Mouse (Mus musculus): Measurements from ENCODE around the gene Rab9b. TPM values are rescaled to one million over a fixed set of nuclear protein-coding genes. Genes with fewer than 3 reads are reported as not detected.

The Rab9b gene
- total and polyA plus RNA-seq, 2 experiments from 2014 or later, result 18.3 to 39.0 TPM

GRCm38 (mm10) chrX:136820250-136820649, 48.3 kb downstream of the Rab9b start:
- H3K9ac ChIP-seq, result no peak overlapping the region
- 8% methylated on average over 1 of the region's 1 CpGs for WGBS
- no peak overlapping the region for H3K4me3 ChIP-seq (ENCODE audit: low read depth, low read length)
- H3K4me1 ChIP-seq (ENCODE audit: insufficient read depth), result no peaks in the 10 kb centered on the region
- DNase-seq (peak; percentile 85), ATAC-seq (peak; percentile 93)
- no peak overlapping the region for H3K27ac ChIP-seq (ENCODE audit: low read depth, low read length)
- TF ChIP-seq CTCF (IDR thresholded peaks at IDR 0.05; ENCODE audit: low read depth), result peak; percentile 84
- H3K4me2 ChIP-seq (ENCODE audit: low read depth), result no peak overlapping the region
- H3K36me3 ChIP-seq (ENCODE audit: insufficient read depth), result no peaks in the 10 kb centered on the region
- H3K27me3 ChIP-seq (ENCODE audit: insufficient read depth, low read length), result no peaks in the 10 kb centered on the region
- H3K9me3 ChIP-seq (ENCODE audit: low read length), result no peaks in the 10 kb centered on the region

DNA sequence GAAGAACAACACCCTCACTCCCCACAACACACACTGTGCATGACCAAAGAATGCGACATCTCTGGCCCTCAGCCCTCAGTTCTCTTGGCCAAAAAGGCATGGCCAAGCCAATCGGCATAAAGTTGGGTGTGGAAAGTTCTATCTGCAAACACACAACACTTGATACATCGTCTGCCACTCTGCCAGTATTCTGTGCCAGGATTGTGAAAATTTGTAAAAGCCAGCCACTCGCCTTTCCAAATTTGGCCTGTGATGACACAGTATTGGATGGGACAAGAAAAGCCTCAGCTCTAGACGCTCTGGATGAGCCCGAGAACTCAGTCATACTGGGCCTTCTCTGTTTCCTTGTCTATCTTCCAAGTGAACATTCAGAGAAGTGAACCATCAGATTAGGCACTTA, 48.8 kb downstream of the Rab9b start:
- no peaks in the 10 kb centered on the region for H3K36me3 ChIP-seq (ENCODE audit: insufficient read depth)
- no peak overlapping the region for H3K9ac ChIP-seq
- ATAC-seq (peak; percentile 53; the same call in 1 of the 2 replicates), DNase-seq (no peak)
- no peaks in the 10 kb centered on the region for H3K4me1 ChIP-seq (ENCODE audit: insufficient read depth)
- no peak overlapping the region for H3K4me3 ChIP-seq (ENCODE audit: low read depth, low read length)
- no peak overlapping the region for H3K4me2 ChIP-seq (ENCODE audit: low read depth)
- no peak overlapping the region for H3K27ac ChIP-seq (ENCODE audit: low read depth, low read length)
- 78% methylated on average over 6 of the region's 6 CpGs for WGBS
- no peak for TF ChIP-seq CTCF (IDR thresholded peaks at IDR 0.05; ENCODE audit: low read depth)
- H3K27me3 ChIP-seq (ENCODE audit: insufficient read depth, low read length), result no peaks in the 10 kb centered on the region
- no peaks in the 10 kb centered on the region for H3K9me3 ChIP-seq (ENCODE audit: low read length)

Other genes starting within 250 kb of the Rab9b start
- gene Tceal1, start 160.8 kb downstream of the Rab9b start, total RNA-seq (2014; rRNA removed), result 23.8 TPM in 2 replicates
- 19.7 and 20.7 TPM in 2 replicates for gene Tceal1, start 160.8 kb downstream of the Rab9b start, polyA plus RNA-seq (2015; fragmentation: Nextera tagmentation; extraction: Ambion mirVana)
- 542 and 544 TPM in 2 replicates for gene Morf4l2, start 125.1 kb downstream of the Rab9b start, total RNA-seq (2014; rRNA removed)
- gene Morf4l2, start 125.1 kb downstream of the Rab9b start, polyA plus RNA-seq (2015; fragmentation: Nextera tagmentation; extraction: Ambion mirVana), result 603 and 616 TPM in 2 replicates
- 0.08 TPM in 1 of 2 replicates, not detected in the other for gene Glra4, start 88.6 kb downstream of the Rab9b start, total RNA-seq (2014; rRNA removed)
- gene Glra4, start 88.6 kb downstream of the Rab9b start, polyA plus RNA-seq (2015; fragmentation: Nextera tagmentation; extraction: Ambion mirVana), result not detected in 2 replicates
- 26.9 and 36.3 TPM in 2 replicates for gene Plp1, start 46.1 kb downstream of the Rab9b start, total RNA-seq (2014; rRNA removed)
- gene Plp1, start 46.1 kb downstream of the Rab9b start, polyA plus RNA-seq (2015; fragmentation: Nextera tagmentation; extraction: Ambion mirVana), result 15.4 and 16.4 TPM in 2 replicates
- gene H2bfm, start 58.6 kb upstream of the Rab9b start, total RNA-seq (2014; rRNA removed), result not detected in 2 replicates
- not detected in 2 replicates for gene H2bfm, start 58.6 kb upstream of the Rab9b start, polyA plus RNA-seq (2015; fragmentation: Nextera tagmentation; extraction: Ambion mirVana)
- 51.5 and 52.3 TPM in 2 replicates for gene Tmsb15b2, start 106.7 kb upstream of the Rab9b start, total RNA-seq (2014; rRNA removed)
- gene Tmsb15b2, start 106.7 kb upstream of the Rab9b start, polyA plus RNA-seq (2015; fragmentation: Nextera tagmentation; extraction: Ambion mirVana), result 107 and 157 TPM in 2 replicates
- gene Tmsb15l, start 108.1 kb upstream of the Rab9b start, total RNA-seq (2014; rRNA removed), result 9.7 and 11.5 TPM in 2 replicates
- 8.7 and 12.7 TPM in 2 replicates for gene Tmsb15l, start 108.1 kb upstream of the Rab9b start, polyA plus RNA-seq (2015; fragmentation: Nextera tagmentation; extraction: Ambion mirVana)
- 45.7 and 50.2 TPM in 2 replicates for gene Tmsb15b1, start 108.1 kb upstream of the Rab9b start, total RNA-seq (2014; rRNA removed)
- gene Tmsb15b1, start 108.1 kb upstream of the Rab9b start, polyA plus RNA-seq (2015; fragmentation: Nextera tagmentation; extraction: Ambion mirVana), result 66.3 and 83.7 TPM in 2 replicates
- gene Zcchc18, start 124.4 kb upstream of the Rab9b start, total RNA-seq (2014; rRNA removed), result 197 and 225 TPM in 2 replicates
- gene Zcchc18, start 124.4 kb upstream of the Rab9b start, polyA plus RNA-seq (2015; fragmentation: Nextera tagmentation; extraction: Ambion mirVana), result 361 and 445 TPM in 2 replicates
- gene Slc25a53, start 169.5 kb upstream of the Rab9b start, total RNA-seq (2014; rRNA removed), result 18.7 and 48.5 TPM in 2 replicates
- 10.7 and 12.3 TPM in 2 replicates for gene Slc25a53, start 169.5 kb upstream of the Rab9b start, polyA plus RNA-seq (2015; fragmentation: Nextera tagmentation; extraction: Ambion mirVana)
- gene Fam199x, start 180.8 kb upstream of the Rab9b start, total RNA-seq (2014; rRNA removed), result 10.3 and 13.7 TPM in 2 replicates
- gene Fam199x, start 180.8 kb upstream of the Rab9b start, polyA plus RNA-seq (2015; fragmentation: Nextera tagmentation; extraction: Ambion mirVana), result 3.2 and 5.3 TPM in 2 replicates